Mouse (Mus musculus): ENCODE measurements around the gene Zfp266. TPM values are rescaled to one million over a fixed set of nuclear protein-coding genes. Genes with fewer than 3 reads are reported as not detected.
"Not testable (repeated sequence)": the region's sequence is repeated elsewhere in the genome, so short reads cannot be mapped to it uniquely, and the experiment has no call there.

Zfp266 gene
- total and polyA plus RNA-seq, 3 experiments, result 30.7 to 88.0 (median 31.5) TPM

DNA sequence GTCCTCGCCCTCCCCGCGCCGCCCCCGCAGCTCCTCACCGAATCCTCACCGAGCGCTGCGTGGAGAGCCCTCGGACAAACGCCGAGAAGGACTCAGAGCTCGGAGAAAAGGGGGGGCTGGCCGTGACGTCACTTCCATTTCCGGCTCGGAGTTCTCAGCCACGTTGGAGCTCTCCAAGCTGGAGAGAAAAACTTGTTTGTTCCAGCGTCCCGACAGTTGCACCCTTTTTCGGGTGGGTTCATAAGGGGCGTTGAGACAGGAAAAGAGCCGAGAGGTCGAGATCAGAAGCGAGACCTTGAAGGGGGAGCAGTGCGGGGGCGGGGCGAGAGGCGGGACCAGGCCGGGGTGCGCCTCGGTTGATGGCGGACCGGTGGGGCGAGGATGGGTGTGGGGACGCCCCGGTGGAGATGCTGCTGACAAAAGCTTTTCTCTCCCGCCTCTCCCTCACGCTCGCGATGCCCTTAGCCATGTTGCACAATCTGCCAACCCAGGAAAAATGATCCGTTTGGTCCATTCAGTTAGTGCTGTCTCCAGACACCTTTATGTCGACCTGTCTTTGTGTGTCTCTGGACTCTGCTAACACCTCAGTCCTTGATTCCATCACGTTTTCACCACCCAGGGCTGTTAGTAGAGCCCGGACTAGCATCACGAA is at the start of gene Zfp266 (continued):
- TF ChIP-seq RCOR1 (IDR thresholded peaks at IDR 0.05; ENCODE audit: low read depth, low read length) (no peak), TBP (IDR thresholded peaks at IDR 0.05; ENCODE audit: low read depth, low read length) (peak; percentile 91), GABPA (IDR thresholded peaks at IDR 0.05; ENCODE audit: low read depth, low read length) (peak; percentile 61; the same call in 1 of the 2 replicates), KAT2A (conservative IDR thresholded peaks at IDR 0.05; ENCODE audit: low read depth, low read length) (no peak; the same call in 1 of the 2 replicates)

DNA sequence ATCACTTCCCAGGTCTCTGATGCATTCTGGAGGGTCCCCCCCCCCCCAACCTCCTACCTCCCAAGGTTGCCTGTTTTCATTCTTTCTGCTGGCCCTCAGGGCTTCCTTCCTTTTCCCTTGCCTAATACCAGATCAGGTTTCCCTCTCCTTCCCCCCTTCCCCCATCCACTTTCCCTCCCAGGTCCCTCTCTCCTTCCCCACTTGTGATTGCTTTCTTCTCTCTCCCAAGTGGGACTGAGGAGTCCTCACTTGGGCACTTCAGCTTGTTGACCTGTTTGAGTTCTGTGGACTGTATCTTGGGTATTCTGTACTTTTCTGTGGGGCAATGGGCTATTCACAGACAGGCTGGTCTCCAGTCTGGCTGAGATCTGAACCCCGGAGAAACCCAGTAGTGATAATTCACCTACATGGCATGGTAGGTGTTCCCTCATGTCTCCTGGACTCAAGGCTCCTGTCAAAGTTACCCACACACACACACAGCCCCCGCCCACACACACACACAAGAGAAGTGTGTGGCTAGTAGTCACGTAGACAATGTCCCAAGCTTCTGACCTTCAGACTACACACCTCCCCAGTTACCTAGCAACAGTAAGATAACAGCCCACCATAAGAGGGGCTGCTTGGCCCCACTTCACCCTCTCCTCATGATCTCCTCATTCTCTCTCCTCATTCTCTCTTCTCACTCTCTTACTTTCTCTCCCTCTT is 44.3 kb upstream of the Zfp266 start:
- not testable (repeated sequence) for H3K9ac ChIP-seq (ENCODE audit: control insufficient read depth, low read depth, low read length, poor library complexity, severe bottlenecking); H3K4me3 ChIP-seq (ENCODE audit: control insufficient read depth in 1 of 2, insufficient read depth in 1 of 2, low read depth in 2 of 2, low read length in 2 of 2); H3K79me2 ChIP-seq (ENCODE audit: control insufficient read depth, insufficient read depth, low read length, poor library complexity); H3K9me3 ChIP-seq (replicated peaks; ENCODE audit: insufficient read depth, low read length); H3K27me3 ChIP-seq (ENCODE audit: control insufficient read depth in 1 of 2, insufficient read depth in 2 of 2, low read length in 2 of 2); H3K4me1 ChIP-seq (ENCODE audit: control insufficient read depth in 1 of 2, insufficient read depth in 2 of 2, low read length in 2 of 2); H3K27ac ChIP-seq (ENCODE audit: control insufficient read depth, low read depth, low read length); H3K36me3 ChIP-seq (ENCODE audit: control insufficient read depth in 1 of 2, insufficient read depth in 2 of 2, low read length in 2 of 2); DNase-seq (ENCODE audit: low read depth, low spot score)

DNA sequence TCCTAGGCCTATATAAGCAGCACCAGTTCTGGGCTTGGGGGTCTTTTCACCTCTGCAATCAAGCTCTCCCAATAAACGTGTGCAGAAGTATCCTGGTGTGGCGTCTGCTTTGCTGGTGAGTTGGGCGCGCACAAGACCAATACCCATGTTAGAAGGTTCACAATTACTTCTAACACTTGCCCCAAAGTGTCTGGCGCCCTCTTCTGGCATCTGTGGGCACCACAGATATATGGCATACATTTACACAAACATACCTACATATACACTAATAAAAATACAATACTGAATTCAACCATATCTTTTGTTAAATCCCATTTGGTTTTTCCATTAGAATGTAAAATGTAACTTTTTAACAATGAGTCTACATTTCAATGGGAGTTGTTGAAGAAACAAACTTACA is 41.0 kb upstream of the Zfp266 start:
- DNase-seq (ENCODE audit: low read depth, low spot score), result peak; percentile 54
- no peaks in the 10 kb centered on the region for H3K79me2 ChIP-seq (ENCODE audit: control insufficient read depth, insufficient read depth, low read length, poor library complexity)
- TF ChIP-seq CTCF (IDR thresholded peaks at IDR 0.05 in 2 of 3, conservative IDR thresholded peaks at IDR 0.05 in 1 of 3; ENCODE audit: control insufficient read depth in 1 of 3, insufficient read depth in 1 of 3, low read depth in 2 of 3, low read length in 3 of 3, poor library complexity in 1 of 3, severe bottlenecking in 1 of 3) (peak; percentile 47 to 56 (median 52)), TCF12 (IDR thresholded peaks at IDR 0.05; ENCODE audit: low read depth, low read length) (no peak), ZC3H11A (IDR thresholded peaks at IDR 0.05; ENCODE audit: low read depth, low read length) (peak; percentile 41), SMC3 (IDR thresholded peaks at IDR 0.05; ENCODE audit: low read depth, low read length) (peak; percentile 56), BHLHE40 (IDR thresholded peaks at IDR 0.05; ENCODE audit: borderline replicate concordance, low read depth, low read length) (no peak), RAD21 (IDR thresholded peaks at IDR 0.05; ENCODE audit: low read depth, low read length) (peak; percentile 47)
- no peak overlapping the region for H3K9ac ChIP-seq (ENCODE audit: control insufficient read depth, low read depth, low read length, poor library complexity, severe bottlenecking)
- H3K4me1 ChIP-seq (ENCODE audit: control insufficient read depth in 1 of 2, insufficient read depth in 2 of 2, low read length in 2 of 2), result no peaks in the 10 kb centered on the region
- H3K27me3 ChIP-seq (ENCODE audit: control insufficient read depth in 1 of 2, insufficient read depth in 2 of 2, low read length in 2 of 2), result peaks cover 9 to 15% of the 10 kb centered on the region in 2 experiments
- no peak overlapping the region for H3K27ac ChIP-seq (ENCODE audit: control insufficient read depth, low read depth, low read length)
- H3K36me3 ChIP-seq (ENCODE audit: control insufficient read depth in 1 of 2, insufficient read depth in 2 of 2, low read length in 2 of 2), result no peaks in the 10 kb centered on the region
- no peak overlapping the region for H3K4me3 ChIP-seq (ENCODE audit: control insufficient read depth in 1 of 2, insufficient read depth in 1 of 2, low read depth in 2 of 2, low read length in 2 of 2)
- H3K9me3 ChIP-seq (replicated peaks; ENCODE audit: insufficient read depth, low read length), result no peaks in the 10 kb centered on the region

DNA sequence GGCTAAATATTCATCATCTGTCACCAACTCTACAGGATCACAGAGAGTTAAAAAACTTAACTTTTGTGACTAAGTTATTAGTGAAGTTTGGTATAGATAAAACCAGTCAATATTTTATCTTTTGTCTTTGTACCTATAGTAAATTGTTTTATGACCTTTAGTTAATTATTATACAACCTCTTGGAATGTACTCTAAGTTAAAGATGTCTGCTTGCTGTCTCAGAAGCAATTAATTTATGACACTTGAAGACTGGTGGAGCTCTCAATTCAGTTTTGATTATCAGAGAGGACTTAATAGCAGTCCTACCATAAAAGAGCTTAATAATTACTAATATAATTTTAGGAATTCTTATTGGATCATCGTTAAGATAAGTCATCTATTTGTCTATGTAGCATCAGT is 31.5 kb upstream of the Zfp266 start:
- Histone ChIP-seq H3K79me2 (ENCODE audit: control insufficient read depth, insufficient read depth, low read length, poor library complexity) (no peaks in the 10 kb centered on the region), H3K4me1 (ENCODE audit: control insufficient read depth in 1 of 2, insufficient read depth in 2 of 2, low read length in 2 of 2) (no peaks in the 10 kb centered on the region), H3K27ac (ENCODE audit: control insufficient read depth, low read depth, low read length) (no peak overlapping the region), H3K9ac (ENCODE audit: control insufficient read depth, low read depth, low read length, poor library complexity, severe bottlenecking) (no peak overlapping the region), H3K9me3 (replicated peaks; ENCODE audit: insufficient read depth, low read length) (no peaks in the 10 kb centered on the region), H3K27me3 (ENCODE audit: control insufficient read depth in 1 of 2, insufficient read depth in 2 of 2, low read length in 2 of 2) (peaks cover 22 to 23% of the 10 kb centered on the region in 2 experiments), H3K36me3 (ENCODE audit: control insufficient read depth in 1 of 2, insufficient read depth in 2 of 2, low read length in 2 of 2) (no peaks in the 10 kb centered on the region), H3K4me3 (ENCODE audit: control insufficient read depth in 1 of 2, insufficient read depth in 1 of 2, low read depth in 2 of 2, low read length in 2 of 2) (no peak overlapping the region)
- no peak for DNase-seq (ENCODE audit: low read depth, low spot score)
- TF ChIP-seq ZNF384 (IDR thresholded peaks at IDR 0.05; ENCODE audit: low read depth, low read length), result no peak
- TF ChIP-seq KAT2A (conservative IDR thresholded peaks at IDR 0.05; ENCODE audit: low read depth, low read length), result no peak
- TF ChIP-seq MXI1 (IDR thresholded peaks at IDR 0.05; ENCODE audit: low read depth, low read length), result no peak
- TF ChIP-seq MAZ (IDR thresholded peaks at IDR 0.05; ENCODE audit: low read depth, low read length), result no peak
- no peak for TF ChIP-seq POLR2AphosphoS2 (IDR thresholded peaks at IDR 0.05; ENCODE audit: low read length)
- no peak for TF ChIP-seq BHLHE40 (IDR thresholded peaks at IDR 0.05; ENCODE audit: borderline replicate concordance, low read depth, low read length)
- TF ChIP-seq E2F4 (IDR thresholded peaks at IDR 0.05; ENCODE audit: borderline replicate concordance, low read depth, low read length), result no peak
- no peak for TF ChIP-seq GATA1 (IDR thresholded peaks at IDR 0.05; ENCODE audit: low read depth, low read length)
- no peak for TF ChIP-seq USF1 (IDR thresholded peaks at IDR 0.05; ENCODE audit: low read depth, low read length)
- no peak for TF ChIP-seq HCFC1 (IDR thresholded peaks at IDR 0.05; ENCODE audit: low read depth, low read length)
- TF ChIP-seq NRF1 (IDR thresholded peaks at IDR 0.05; ENCODE audit: insufficient read depth, low read depth, low read length, poor library complexity, severe bottlenecking), result no peak
